Comparison of ENCODE assay signal across 1 mouse cellular context in genomic region chr1:34289472-34289748, GRCm38 (mm10).
TF ChIP-seq lines count a peak whose summit lies in the region.

No protein-coding gene starts in this region.

TF ChIP-seq in MEL, 35 proteins besides CTCF, POLR2A, EP300 and RAD21 (continued from another document):
- TF ChIP-seq TBP (IDR thresholded peaks at IDR 0.05; ENCODE audit: low read depth, low read length) = no peak
- TF ChIP-seq CHD1 (IDR thresholded peaks at IDR 0.05; ENCODE audit: low read depth, low read length) = no peak
- no peak for TF ChIP-seq E2F4 (IDR thresholded peaks at IDR 0.05; ENCODE audit: borderline replicate concordance, low read depth, low read length)
- no peak for TF ChIP-seq NELFE (IDR thresholded peaks at IDR 0.05; ENCODE audit: low read depth, low read length)
- TF ChIP-seq SIN3A (IDR thresholded peaks at IDR 0.05; ENCODE audit: low read length) = no peak
